Mouse (Mus musculus) ovary, postnatal 10 days (tissue): ENCODE measurements around the gene Mbd3.
"Not testable (repeated sequence)": the region's sequence is repeated elsewhere in the genome, so short reads cannot be mapped to it uniquely, and the experiment has no call there.

Source experiments
- DNase-seq: peaks from one replicate; pipeline ENCODE4 v3.0.0; 2022; ENCODE audit warnings: low spot score

Gene Mbd3

DNA sequence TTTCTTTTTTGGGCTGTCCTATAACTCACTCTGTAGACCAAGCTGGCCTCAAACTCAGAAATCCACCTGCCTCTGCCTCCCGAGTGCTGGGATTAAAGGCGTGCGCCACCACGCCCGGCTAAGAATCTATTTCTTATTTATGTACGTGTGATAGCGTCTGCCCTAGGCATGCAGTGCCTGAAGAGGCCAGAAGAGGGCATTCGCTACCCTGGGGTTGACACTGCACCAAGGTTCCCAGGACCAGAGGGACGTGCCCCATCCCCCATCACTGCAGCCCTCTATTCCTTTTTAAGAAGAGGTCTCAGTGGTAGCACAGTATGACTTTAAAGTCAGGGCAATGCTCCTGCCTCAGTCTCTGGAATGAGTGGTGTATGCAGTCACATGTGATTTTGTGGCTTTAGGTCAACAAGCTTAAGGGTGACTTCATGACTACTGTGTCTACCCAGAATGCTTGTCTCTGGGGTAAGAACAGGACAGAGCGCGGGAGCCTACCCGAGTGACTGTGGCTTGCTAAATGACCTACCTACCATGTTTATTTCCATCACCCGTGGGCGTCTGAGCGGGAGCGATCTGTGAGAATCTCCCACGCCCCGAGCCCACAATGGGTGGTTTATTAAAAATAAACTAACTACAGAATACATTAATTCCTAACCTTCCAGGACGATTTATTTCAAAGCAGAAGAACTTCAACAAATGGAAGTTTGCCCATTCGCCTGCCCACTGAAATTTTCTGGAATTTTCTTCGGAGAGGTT, 29.2 kb downstream of the Mbd3 start:
- DNase-seq = no peak

DNA sequence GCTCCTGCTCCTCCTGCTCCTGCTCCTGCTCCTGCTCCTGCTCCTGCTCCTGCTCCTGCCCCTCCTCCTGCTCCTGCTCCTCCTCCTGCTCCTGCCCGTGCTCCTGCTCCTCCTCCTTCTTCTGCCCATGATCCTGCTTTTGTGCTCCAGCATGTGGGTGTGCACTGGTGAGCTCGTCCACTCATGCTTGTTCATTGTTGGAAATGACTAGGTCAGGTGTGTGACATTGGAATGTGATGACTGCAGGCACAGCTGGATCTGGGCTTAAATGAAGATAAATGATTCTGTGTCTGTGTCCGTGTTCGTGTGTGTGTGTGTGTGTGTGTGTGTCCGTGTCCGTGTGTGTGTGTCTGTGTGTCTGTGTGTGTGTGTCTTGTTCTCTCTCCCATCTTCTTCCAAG, 31.0 kb downstream of the Mbd3 start:
- no peak for DNase-seq

- DNase-seq = no peak
These were observed 31.4 kb downstream of the Mbd3 start for GRCm38 (mm10) chr10:80367954-80368353.

- no peak for DNase-seq
These were observed 33.6 kb downstream of the Mbd3 start for GRCm38 (mm10) chr10:80365736-80366135.

DNA sequence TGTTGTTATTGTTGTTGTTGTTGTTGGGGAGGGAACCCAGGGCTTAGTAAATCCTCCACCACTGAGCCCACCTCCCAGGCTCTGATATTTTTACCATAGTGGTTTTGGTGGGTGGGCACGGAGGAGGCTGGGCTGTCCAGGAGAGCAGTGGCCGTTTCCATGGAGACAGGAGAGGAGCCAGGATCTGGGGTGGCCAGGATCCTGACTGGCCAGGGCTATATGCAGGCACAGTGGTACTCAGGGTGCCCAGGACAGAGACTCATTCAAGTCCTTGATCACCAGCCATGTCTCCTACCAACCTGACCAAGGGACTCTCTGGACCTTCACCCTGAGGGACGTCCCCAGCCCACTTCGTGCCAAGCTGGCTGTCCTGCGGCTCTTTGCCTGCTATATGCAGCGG, 35.6 kb downstream of the Mbd3 start:
- no peak for DNase-seq

DNA sequence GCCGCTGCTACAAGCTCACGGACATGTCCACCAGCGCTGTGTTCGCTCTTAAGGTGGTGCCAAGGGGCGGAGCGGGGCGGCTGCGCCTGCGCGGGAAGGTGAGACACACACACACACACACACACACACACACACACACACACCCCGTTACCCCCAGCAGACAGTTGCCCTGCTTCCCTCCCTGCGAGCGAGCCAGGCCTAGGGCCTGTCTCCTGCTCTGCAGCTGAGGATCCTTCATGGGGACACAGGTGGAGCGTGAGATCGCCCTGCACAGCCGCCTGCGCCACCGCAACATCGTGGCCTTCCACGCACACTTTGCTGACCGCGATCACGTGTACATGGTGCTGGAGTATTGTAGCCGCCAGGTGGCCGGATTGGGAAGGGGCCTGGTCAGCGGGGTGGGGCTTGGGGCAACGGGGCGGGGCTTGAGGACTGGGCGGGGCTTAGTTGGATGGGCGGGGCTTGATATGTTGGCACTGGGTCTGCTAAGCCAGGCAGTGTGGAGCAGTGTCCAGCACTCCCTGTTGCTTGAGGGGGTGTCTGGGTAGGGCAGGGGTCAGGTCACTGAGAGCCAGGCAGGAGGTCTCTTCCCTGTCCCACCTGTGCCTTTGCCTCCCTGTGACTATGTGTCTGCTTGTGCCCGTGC, 41.2 kb downstream of the Mbd3 start:
- no peak for DNase-seq

DNA sequence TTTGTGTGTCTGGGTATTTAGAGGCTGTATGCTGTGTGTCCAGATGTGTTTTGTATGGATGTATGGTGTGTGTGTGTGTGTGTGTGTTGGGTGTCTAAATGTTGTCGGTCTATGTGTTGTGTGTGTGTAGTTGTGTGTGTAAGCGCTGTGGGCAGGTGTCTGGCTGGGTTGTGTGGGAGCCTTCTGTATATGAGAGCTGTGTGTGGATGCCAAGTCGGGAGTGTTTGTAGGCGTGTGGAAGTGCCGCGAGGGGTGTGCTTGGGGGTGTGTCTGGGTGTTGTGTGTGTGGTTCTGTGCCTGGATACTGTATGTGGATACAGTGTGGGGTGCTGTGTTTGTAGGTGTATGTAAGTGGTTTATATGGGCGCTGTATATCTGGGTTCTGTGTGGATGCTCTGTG, 42.0 kb downstream of the Mbd3 start:
- no peak for DNase-seq

DNA sequence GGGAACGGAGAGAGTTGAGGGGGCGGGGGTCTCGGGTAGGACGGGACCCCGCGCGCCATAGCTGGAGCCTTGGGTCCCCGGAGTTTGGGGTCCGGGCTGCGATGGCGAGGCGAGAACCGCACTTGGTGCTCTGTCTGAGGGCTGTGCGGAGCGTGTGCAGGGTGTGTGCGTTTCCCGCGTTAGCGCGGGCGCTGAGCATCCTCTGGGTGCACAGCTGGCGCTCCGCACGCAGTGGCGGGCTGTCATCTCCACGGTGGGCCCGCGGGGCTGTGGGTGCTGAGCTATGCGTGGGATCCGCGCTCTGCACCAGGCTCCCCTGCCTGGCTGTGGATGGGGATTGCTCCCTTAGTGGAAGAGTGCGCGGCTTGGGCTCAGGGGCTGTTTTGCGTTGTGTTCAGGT, 42.6 kb downstream of the Mbd3 start:
- no peak for DNase-seq

GRCm38 (mm10) chr10:80356001-80356682, 43.2 kb downstream of the Mbd3 start, which contains the start of gene Plk5:
Gene Plk5, plus strand, starts transcription at chr10:80356459.
- DNase-seq = no peak

GRCm38 (mm10) chr10:80355431-80355830, 43.9 kb downstream of the Mbd3 start:
- DNase-seq = no peak

GRCm38 (mm10) chr10:80352727-80353126, 46.6 kb downstream of the Mbd3 start:
- DNase-seq = no peak

DNA sequence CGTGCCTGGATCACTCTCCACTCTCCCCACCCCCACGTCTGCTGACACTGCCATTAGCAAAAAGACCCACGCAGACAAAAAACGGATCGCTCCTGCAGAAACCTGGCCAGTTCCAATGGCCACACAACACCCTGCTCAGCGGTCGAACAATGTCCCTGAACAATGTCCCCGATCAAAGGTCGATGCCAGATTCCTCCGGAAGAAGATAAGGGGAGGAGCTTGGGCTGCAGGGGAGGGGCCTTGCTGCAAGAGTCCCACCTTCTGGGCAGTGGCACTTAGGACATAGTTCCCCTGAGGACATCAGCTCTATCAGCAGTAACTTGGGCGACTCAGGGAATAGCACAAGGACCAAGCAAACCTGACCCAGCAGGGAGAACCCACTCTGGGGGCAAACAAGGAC, 47.5 kb downstream of the Mbd3 start:
- DNase-seq = no peak

GRCm38 (mm10) chr10:80350292-80350691, 49.1 kb downstream of the Mbd3 start:
- DNase-seq = peak; percentile 82

- DNase-seq = no peak
These were observed 50.4 kb downstream of the Mbd3 start for GRCm38 (mm10) chr10:80348981-80349380.

GRCm38 (mm10) chr10:80348244-80348781, 51.0 kb downstream of the Mbd3 start, which contains the start of gene Adamtsl5:
Gene Adamtsl5, minus strand, starts transcription at chr10:80348412.
- no peak for DNase-seq

GRCm38 (mm10) chr10:80347514-80347967, 51.8 kb downstream of the Mbd3 start:
- DNase-seq = no peak

- DNase-seq = not testable (repeated sequence)
These were observed 53.4 kb downstream of the Mbd3 start for GRCm38 (mm10) chr10:80345929-80346328.

DNA sequence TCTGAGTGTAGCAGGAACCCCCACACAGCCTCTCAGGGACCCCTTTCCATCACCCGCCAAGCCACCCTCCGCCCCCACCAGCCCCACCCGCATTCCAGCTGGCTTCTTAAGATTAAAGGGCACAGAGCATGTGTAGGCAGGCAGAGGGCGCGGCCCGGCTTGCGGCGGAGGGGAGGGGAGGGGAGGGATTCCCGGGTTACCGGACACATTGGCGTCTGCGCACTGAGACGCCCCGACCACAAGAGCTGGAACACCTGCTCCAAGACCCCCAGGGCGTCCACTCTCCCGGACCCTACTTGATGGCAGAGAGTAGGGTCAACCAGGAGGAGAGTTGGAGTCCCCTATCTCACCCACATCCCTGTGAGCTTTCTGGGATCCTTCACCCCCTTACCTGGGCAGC, 54.2 kb downstream of the Mbd3 start:
- no peak for DNase-seq

- no peak for DNase-seq
These were observed 55.2 kb downstream of the Mbd3 start for GRCm38 (mm10) chr10:80344131-80344661.

DNA sequence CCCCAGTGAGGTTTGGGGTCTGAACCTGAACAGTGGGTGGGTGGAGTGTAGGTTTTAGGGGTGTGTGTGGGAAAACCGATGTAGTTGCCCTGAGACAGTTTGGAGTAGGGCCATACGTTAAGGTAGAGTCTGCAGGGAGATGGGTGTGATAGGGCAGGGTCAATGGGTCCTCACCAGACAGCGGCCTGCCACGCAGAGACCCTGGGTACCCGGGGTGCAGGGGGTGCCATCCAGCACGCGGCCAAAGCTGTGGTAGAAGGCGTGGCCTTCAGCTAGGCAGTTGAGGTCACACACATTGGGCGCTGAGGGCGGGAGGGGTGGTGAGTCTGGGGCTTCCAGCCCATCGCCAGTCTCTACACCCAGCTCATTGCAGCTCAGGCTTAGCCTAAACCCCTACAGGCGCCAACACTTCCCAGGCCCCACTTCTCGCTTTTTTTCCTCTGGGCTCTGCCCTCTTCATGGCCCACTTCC, 55.9 kb downstream of the Mbd3 start:
- no peak for DNase-seq

GRCm38 (mm10) chr10:80342749-80343424, 56.5 kb downstream of the Mbd3 start:
- no peak for DNase-seq
